Mouse (Mus musculus) lung, adult 18-20 months (tissue): ENCODE measurements at regions not wholly inside any gene's neighbourhood (a gene's known extent, or its start where the extent isn't known, plus 50 kb on each side); places are given as distances from the start of the nearest gene placed in this dataset.

Experiments used
- DNase-seq, 2 experiments: peaks; one replicate each; pipeline ENCODE4 v3.0.0; 2022; ENCODE audit warnings: mixed read lengths in 2 of 2

- no peak for DNase-seq
Measured at GRCm38 (mm10) chr9:94589672-94590071, 51.8 kb upstream of the 1190002N15Rik start.

GRCm38 (mm10) chr9:94604993-94605392 is 64.7 kb upstream of the Slc9a9 start:
- DNase-seq: no peak

- DNase-seq: no peak
Measured at GRCm38 (mm10) chr9:94606422-94606821, 63.3 kb upstream of the Slc9a9 start.

GRCm38 (mm10) chr9:94607011-94607749 is 62.5 kb upstream of the Slc9a9 start:
- no peak for DNase-seq

GRCm38 (mm10) chr9:94607750-94608106 is 62.0 kb upstream of the Slc9a9 start:
- no peak for DNase-seq

- DNase-seq: no peak
Measured at GRCm38 (mm10) chr9:94610101-94610500, 59.6 kb upstream of the Slc9a9 start.

- no peak for DNase-seq
Measured at GRCm38 (mm10) chr9:94610600-94611337, 58.9 kb upstream of the Slc9a9 start.

- DNase-seq: peak in 1 of 2 experiments; percentile 35
Measured at GRCm38 (mm10) chr9:94613891-94614671, 55.6 kb upstream of the Slc9a9 start.

GRCm38 (mm10) chr9:94615205-94615604 is 54.5 kb upstream of the Slc9a9 start:
- DNase-seq: no peak

GRCm38 (mm10) chr9:94618079-94618786 is 51.5 kb upstream of the Slc9a9 start:
- no peak for DNase-seq
